Mouse (Mus musculus) lung, postnatal 4 days (tissue): ENCODE measurements around the gene Kcnj10.

Experiments
- DNase-seq, 2 experiments: peaks; one replicate each; pipeline ENCODE4 v3.0.0; 2021

Gene Kcnj10

DNA sequence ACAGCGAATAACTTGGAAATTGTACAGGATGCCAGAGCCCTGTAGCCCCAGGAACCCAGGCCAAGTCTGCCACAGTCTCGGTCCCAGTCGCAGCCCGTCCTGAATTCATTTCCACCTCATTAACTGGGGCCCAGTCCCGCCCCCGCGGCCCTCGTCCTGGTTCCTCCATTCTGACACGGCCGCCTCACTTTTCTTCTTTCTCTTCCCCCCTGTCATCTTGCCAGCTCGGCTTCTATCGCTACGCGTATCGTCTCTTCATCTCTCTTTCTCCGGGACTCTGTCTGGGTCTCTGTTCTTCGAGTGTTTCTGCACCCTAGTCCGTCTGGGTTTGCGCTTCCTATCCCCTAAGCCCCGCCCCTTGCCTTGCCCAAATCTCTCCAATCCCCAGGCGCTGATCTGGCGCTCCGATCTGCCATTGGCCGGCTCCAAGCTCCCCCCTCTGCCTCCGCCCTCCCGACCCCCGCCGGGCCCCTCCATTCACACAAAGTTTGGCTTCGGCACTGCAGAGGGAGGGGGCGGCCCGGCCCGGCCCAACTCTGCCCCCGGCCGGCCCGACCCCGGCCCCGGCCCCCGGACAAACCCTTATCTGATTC, at the start of gene Kcnj10:
Gene Kcnj10 (plus strand): TSS at position 482 of the 593 bp plus-strand sequence.
- peak; percentile 78 to 79 for DNase-seq

DNA sequence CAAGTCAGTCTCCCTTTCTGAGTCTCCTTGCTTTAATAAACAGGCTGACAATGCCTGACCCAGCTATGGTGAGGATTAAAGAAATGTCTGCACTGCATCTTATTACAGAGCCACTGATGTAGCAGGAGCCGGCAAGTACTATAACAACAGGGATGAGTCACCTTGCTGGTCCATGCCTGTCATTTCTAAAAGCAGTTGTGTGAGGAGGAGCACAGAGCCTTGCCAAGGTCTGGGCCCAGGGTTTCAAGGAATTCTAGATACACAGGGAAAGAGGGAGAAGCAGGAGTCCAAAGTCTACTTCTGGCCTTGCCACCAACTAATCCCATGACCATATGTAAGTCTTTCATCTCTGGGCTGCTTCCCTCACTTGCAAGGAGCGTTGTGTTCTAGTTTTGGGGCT, 48.1 kb upstream of the Kcnj10 start:
- DNase-seq, result no peak

DNA sequence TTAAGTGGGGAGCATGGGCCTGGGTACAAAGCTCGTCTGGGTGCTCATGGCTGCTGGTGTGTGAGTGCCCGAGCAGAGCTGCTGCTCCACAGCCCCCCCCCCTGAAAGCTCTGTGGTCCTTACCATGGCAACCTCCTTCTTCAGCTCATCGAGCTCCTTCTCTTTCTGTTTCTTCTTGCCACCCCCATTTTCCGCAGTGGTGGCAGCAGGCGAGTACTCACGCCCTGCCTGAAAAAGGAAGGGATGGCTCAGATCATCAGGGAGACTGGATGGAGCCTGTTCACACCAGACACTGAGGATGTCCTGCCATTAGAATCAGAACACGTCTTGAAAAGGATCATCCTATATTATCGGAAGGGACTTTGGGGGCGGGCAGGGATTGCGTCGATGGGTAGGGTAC, 47.6 kb upstream of the Kcnj10 start:
- no peak for DNase-seq

DNA sequence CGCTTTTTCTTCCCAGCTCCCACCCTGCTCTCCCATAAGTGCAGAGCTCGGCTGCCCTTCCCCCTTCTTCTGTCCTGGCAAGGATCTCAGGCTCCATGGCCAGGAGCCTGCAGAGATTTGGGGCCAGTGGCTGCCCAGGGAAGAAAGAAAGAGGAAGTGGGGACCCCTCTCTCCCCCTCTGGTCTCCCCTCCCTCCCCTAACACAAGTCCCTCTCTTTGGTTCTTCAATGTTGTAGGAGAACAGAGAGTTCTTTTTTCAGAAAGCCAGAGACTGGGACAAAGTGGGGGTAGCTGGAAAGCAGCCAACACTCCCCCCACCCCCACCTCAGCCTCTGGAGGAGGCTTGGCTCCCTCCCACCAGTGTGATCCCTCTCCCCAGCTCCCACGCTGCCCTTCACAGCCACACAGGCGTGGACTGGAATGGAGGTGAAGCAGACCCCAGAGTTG, 45.2 kb upstream of the Kcnj10 start:
- DNase-seq, result peak in 1 of 2 experiments; percentile 41

DNA sequence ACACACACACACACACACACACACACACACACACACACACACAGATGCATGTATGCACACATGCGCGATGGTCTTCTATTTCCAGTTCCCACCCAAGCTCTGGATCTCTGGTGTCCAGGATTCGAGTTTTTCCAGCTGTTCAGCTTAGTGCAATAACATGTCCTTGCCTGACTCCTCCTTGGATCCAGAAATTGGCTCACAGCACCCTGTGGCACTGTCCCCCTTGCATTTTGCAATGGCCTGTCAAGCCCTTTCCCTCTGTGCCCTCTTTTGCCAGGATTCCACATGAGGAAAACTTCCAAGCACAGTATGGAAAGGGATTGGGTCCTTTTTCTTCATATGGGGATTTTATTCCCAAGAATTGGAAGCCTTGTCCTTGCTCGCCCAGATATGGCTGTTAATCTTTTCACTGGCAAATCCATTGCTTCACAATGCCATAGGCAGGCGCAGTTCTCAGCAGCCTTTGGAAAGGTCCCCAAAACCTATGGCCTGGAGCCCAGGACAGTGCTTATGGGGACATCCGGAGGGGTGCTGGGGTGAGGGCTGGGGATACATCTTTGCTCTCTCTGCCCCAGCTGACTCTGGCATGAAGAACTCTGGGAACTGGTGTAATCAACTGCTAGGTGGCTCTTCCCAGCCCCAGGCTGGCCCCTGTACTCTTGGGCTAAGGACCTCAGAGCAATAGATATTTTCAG, 44.0 kb upstream of the Kcnj10 start:
- peak in 1 of 2 experiments; percentile 65 for DNase-seq

DNA sequence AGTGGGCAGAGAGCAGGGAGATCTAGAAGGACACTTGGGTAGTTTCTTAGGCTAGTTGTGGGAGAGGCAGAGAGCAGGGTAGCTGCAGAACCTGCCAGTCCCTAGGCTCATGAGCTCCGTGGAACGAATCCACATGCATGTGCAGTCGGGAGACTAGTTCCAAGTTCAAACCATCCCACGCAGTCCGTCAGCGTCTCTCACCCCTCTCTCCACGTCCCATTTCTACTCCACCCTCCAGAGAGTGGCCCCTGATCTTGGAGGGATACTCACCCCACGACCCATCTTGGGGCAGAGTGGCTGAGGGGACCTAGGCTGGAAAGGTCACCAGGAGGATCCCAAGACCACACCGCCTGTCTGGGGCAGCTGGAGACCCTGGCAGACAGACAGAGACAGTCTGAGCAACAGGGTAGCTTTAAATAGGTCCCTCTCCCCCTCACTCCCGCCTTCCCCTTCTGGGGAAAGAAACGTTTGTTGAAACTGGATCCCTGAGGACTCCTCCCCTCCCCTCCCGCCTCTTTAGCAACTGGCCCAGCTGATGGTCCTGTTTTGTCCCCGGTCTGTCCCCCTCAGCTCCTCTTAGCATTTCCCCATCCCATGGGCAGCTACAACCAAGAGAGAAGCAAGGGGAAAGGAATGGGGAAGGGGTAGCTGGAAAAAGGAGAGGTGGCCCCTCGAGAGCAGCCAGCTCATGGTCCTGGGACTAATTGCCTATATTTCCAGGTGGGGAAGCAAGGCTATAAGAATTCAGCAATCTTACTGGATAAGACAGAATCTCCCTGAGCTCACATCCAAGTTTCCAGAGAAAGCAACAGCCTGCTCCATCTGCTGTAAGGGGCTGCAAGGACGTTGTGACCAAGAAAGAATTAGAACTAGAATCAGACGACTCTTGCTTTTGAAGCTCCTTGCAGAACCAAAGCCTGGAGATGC, 43.1 kb upstream of the Kcnj10 start, which contains the start of gene Atp1a2:
Gene Atp1a2 (minus strand): TSS at position 454 of the 927 bp plus-strand sequence.
- DNase-seq, result peak; percentile 47 to 67

DNA sequence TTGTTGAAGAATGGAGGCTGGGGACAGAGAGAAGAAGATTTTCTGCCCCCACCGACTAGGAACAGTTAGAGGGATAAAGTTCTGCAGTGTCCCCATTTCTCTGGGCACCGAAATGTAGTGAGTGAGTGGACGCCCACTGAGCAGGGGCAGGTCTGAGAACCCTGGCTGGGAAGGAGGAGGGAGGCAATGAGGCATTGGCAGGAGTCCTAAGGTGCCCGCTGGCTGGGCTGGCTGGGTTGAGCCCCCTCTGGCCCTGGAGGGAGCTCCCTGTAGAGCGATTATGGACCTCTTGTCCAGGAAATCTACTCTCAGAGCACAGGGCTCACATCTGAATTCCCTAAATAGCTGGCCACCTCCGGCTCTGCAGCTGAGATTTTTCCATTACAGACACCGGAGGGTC, 41.5 kb upstream of the Kcnj10 start:
- no peak for DNase-seq

DNA sequence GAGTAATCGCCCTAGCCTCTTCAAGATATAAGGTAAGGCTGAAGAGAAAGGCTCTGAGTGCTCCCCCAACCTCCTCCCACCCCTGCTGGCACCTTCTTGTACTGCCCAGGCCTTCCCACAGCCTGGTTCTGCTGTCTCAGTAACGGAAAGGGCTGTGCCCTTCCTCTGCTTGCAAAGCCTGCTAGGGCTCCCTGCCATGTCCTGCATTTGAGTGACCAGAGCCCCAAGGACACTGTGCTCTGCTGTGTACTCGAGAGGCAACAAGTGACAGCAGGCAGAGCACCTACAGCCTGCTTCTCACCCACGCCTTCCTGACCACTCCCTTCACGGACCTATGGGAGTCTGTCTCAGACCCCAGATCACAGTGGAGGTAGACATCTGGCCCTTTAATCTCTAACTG, 40.8 kb upstream of the Kcnj10 start:
- no peak for DNase-seq

DNA sequence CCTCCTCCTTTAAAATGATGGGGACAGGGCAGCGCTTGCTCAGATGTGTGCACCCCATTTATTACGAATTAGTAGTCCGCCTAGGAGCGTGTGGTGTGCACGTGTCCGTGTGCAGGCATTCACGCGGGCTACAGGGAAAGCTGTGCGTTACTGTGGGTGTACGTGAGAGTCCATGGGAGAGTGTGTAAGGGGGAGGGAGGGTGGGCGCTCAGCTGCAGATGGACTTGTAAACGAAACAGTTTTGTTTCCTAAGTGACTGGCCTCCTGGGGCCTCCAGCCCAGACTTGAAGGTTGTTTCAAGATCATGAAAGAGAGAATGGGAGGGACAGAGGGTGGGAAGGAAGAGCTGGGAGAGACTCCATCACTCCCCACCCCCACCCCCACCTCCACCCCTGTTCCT, 39.8 kb upstream of the Kcnj10 start:
- no peak for DNase-seq

DNA sequence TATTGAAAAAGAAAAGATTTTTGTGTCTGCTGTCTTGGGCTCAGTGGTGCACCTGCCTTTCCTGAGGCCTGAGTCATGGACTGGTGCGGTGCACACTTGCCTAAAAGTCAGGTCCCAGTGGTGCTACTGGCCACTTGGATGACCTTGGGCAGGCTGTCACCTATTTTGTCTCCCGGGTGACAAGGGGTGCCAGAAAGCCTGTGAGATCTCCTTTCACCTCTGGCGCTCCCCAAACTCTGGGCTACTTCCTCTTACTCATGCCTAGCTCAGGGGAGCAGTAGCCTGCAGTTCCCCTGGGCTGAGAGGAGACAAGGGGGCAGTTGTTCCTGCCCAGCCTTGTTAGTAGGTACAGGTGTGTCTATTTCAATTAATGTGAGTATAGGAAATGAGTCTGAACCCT, 38.7 kb upstream of the Kcnj10 start:
- DNase-seq, result no peak

DNA sequence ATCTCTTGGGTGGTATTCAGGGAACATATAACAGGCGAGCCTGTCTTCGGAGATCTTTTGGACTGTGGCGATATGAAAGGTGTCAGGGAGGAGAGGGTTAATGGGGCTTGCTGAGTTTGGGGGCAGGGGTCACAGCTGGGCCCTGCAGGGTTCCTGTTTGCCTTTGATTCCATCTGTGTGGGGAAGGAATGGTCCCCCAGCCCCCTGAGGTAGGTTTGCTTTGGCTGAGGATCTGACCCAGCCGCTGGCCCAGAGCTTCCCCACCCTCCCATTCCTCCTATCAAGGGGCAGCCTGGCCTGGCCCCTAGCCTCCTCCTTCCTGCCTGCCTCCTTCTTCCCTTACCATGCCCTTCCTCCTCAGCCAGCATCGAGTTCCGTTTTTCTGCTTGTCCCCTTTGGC, 38.2 kb upstream of the Kcnj10 start:
- DNase-seq, result no peak

DNA sequence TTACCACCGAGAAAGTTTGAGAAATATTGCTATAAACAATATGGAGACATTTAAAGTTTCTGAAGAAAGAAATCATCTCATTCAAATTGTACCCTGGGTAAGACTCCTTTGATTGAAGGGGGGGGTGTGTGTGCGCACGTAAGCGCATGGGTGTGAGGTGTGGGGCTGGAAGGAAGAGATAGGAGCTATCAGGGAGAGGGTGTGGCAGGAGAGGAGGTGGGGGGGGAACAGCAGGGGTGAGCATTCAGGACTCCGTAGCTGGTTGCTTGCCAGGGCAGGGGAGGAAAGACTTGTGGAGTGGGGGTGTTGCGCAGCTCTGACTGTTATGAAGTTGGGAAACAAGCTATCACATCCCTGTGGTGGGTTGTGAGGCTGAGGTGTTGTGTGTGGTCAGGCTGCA, 36.6 kb upstream of the Kcnj10 start:
- no peak for DNase-seq

DNA sequence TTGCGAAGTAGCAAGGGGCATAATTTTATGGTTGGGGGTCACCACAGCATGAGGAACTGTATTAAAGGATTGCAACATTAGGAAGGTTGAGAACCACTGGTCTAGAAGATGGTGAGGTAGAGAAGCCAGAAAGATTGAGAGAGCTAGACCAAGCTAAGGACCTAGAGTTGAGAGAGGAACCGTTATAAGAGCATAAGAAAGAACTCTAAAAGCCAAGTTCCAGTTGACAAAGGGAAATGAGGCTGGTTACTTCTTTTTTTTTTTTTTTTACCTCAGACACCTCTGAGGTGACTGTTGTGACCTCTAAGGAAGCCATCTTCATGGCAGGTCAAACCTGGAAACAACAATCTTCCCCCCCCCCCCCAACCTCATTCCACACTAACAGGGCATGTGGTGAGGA, 35.9 kb upstream of the Kcnj10 start:
- DNase-seq, result no peak

DNA sequence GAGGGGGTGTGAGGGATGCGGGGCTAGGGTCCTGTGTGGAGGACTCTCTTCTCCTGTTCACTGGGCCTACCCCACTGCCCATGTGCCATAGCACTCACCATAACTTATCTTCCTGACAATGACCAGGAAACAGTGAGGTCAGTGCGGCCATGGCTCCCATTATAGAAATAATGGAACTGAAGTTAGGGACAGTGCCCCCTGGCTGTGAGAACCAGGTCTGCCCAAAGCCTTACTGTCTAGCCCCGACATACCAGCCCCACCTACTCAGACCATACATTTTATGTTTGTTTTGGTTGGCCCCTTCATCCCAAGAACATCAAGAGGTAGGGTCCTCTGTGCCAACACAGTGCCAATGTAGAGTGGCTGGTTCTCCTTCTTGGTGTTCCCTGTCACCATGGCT, 35.4 kb upstream of the Kcnj10 start:
- DNase-seq, result no peak

DNA sequence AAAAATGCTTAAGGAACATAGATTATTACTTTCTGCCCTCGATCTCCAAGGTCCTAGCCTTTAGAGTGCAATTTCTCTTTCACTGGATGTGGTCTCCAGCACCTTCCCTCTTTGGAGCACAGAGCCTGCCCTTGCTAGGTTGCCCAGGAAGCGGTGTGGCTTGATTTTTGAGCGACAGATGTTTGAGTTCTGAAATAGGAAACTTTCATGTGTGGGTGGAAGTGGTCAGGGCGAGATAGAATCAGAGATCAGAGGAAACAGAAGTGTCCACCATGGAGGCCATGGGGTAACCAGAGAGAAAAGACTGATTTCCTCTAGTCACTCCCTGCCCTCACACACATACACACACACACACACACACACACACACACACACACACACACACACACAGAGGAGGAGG, 34.8 kb upstream of the Kcnj10 start:
- DNase-seq, result no peak

DNA sequence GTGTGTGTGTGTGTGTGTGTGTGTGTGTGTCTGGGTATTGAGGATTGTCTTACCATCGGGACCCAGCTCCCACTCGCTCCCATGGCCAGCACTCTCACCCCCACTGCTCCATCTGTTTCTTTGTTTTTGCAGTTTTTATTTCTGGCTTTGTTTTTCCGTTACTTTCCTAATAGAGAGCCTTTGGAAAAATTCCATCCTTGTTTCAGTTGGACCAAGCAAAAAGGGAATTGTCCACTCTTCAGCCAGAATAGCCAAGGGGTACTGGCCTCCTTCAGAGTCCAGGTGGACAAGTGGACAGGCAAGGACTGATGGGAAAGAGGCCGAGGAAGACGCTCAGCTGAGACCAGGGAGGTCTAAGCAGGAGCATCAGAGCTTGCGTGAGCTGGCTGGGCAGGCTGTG, 34.1 kb upstream of the Kcnj10 start:
- no peak for DNase-seq

DNA sequence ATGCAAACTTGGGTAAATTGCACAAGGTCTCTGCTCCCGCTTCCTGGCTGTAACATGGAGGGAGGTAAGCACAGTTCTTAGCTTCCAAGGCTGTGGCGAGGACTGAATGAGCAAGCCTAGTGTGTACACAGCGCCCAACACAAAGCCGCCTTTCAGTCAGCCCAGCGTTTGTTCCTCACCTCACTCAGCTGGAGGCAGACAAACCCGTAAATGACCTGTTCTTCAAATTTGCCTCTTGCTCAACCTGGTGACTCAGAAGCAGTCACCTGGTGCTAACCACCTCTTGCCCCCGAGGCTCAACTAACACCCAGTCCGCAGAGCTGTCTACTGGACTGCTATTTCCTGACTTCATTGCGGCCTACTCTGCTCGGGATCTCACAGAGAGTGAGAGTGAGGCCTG, 33.1 kb upstream of the Kcnj10 start:
- DNase-seq, result peak in 1 of 2 experiments; percentile 61

DNA sequence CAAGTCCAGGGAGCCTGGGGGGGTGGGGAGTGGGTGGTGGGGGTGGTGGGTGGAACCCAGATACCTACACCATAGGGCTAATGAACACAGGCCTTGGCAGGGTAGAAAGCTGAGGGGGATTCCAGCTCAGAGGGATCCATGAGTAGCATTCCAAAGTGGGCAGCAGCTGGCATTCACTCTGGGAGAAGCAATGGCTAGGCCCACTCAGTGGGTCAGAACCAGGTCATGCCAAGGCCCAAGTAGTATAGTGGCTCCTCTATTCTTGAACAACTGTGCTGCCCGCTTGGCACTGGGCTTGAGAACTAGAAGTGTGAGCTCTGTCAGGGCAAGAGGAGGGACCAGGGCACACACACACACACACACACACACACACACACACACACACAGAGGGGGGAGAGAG, 32.6 kb upstream of the Kcnj10 start:
- no peak for DNase-seq

DNA sequence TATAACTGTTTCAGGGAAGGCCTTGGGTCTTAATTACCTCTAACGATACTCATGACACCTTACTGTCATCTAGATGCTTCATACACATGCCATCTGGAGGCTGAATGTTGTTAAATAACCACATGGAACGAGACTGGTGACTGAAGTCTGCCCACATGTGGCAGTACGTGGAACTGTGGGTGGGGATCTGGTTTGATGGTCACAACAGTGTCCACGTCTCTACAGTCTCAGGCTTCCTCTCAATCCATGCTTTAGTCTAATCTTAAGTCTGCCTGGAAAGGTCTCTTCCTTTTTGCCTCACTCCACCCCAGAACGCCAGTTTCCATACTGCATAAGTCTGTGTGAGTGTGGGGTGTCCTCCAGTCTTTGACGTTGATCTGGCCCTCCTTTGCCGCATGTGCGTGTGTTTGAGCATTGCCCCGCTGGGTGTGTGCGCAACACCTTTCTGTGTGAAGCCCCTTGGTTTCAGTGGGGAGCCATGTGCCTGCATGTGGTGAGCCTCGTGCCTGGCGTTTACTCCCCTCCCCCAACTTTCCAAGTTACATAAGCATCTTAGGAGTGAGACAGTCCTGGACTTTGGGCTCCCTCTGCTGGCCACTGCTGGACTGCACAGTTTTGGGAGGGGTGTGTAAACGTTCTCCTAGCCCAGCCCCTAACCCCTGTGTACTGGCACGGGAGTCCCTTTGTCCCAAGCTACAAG, 31.2 kb upstream of the Kcnj10 start:
- peak; percentile 90 to 94 for DNase-seq

DNA sequence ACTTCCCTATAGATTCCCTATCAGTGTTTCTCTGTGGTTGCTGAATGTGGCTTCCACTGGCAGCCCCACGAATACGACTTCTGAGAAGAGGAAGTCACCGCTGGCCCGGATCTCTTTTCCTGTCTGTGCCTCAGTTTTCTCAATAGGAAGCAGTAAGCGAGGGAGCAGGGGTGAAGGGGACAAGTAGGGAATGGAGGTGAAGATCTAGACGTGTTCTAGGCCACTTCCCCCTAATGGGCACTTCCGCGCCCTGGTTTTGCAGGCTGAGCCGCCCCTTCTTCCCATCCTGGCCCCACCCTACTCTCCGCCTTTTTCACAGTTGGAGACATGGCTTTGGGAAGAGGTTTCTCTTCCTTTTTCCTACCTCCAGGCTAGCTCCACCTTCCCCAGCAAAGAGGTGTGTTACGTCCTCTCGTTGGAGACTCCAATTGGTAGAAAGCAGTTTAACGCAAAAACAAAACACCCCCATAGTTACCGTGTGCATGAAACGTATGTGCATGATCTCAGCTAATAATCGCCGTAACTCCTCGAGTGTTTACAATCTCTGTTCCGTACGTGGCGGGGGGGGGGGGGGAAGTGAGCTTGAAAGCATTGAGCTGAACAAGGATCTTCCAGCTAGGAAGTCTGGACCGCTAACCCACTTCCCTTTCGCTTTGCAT, 29.6 kb upstream of the Kcnj10 start:
- DNase-seq, result peak; percentile 80

DNA sequence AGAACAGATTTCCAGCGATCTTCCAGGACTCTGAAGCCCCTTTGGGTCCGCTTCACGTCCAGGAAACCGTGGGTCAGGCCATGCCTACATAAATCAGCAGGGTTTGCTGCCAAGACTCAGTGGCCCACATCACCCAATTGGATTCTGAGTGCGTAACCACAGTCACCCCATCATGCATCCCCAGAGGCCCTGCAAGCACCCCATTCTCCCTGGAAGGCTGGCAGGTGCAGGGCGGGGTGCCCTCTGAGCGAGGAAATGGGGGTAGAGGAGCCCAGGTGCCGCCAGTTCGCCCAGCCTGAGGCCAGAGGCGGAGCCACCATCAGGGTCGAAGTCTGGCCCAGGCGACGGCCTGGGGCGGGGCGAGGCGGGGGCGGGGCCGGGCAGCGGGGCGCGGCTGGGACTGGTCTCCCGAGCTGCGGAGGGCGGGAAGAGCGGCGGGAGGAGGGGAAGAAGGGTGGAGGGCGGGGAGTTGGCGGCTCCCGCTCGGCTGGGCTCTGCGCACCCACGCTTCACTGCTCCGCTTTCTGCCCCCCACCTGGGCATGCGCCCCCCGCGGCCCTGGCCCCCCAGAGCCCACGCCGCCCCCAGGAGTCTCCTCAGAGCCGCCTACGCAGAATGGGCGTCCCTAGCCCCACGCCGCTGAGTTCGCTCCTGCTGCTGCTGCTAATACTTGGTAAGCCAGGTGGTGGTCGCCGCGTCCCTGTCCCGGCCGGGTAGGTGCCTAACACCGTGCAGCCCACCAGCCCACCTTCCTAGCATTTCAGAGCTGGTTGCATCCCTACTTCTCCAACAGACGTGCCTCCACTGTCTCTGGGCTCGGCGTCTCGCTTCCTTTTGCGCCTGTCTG, 28.9 kb upstream of the Kcnj10 start:
- DNase-seq, result peak; percentile 92 to 93
